Mouse (Mus musculus) fat pad, adult 2 months (tissue): ENCODE data around the gene Gm37240.

Experiments
- DNase-seq: peaks from one replicate; pipeline ENCODE4 v3.0.0-alpha.2; 2011; ENCODE audit warnings: low read depth, low spot score; ENCODE audit errors: extremely low read depth

Gene Gm37240

DNA sequence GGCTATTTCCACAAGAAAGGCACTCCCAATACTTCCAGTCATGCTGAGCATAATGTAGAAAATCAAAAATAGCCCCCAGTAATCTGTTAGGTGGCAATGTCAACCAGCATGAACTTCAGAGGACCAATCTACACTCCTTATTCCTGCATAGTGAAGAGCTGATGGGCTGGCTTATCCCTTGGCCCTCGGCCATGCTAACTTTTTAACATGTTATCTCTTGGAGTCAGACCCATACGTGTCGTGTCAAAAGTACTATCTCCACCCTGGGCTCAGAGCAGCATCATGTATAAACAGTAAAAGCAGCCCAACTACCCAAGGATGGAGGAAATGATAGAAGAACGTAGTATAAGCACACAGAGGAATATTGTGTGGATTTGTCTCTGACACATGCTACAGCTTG, 1416.2 kb downstream of the Gm37240 start:
- DNase-seq: no peak

DNA sequence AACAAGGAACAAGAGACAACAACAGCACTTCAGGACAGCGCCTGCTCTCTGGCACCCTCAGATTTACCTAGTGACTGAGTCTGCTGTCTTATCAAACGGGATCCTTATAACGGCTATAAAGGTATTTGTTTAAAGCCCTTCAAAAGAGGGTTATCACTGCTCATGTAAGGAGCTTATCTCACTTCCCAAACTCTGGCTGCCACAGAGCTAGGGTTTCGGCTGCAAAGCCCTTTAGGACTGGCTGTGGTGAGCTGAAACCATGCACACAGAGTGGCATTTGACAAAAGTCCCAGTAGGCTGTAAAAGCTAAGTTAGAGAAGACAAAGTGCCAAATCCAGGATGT, 1419.2 kb downstream of the Gm37240 start:
- no peak for DNase-seq

DNA sequence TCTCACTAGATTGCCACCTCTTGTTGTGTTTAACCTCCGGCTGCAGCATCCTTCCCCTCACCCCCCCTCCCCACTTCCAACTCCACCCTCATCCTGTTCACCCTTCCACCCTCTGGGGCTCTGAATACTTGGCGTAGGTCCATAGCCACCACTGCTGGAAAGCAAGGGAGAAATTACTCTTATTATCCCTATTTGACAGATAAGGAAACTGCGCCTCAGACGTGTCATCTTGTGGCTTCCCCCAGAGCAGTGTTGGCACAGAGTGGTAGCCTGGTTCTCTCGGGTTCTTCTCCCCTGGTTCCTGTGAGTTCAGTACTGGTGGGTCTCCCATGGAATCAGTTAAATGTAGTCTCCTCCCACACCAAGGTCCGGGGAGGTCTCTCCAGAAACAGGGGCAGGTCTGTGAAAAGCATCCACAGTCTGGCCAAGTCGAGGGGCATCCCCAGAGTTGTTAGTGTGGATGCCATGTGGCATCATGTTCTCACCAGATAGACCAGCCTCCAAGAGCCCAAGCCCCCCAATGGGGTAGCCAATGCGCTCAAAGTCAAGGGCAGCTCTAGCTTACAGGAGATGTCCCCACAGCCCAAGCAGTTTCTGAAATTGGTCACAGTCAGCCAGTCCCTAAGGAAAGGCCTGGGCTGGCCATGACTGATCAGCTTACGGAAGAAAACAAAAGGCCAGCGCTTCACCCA, 1419.8 kb downstream of the Gm37240 start:
- DNase-seq: no peak

DNA sequence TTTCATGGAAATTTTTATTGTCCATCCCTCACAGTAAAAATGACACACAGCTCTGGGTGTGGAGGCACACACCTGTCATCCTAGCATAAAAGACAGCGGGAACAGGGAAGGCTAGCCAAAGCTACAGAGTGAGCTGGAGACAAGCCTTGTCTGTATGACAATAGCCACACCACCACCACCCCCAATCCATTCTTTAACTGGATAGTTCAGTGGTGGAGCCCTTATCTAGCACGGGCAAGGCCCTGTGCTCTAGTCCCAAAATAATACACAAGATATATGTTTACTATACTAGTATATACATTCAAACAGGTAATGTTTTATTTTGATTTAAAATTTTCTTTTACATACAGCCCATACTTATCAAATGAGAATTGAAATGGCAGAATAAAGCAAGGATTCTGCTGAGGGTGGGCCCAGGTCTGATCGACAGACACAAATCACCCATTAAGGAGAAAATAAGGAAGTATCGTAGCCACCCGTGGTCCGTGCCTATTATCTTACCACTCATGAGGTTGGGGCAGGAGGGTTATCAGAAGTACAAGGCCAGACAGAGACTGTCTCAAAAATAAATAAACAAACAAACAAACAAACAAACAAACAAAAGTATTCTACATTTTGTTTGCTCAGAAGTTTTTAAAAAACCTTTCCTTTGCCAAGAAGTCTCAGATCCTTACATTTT, 1421.4 kb downstream of the Gm37240 start:
- DNase-seq: no peak

DNA sequence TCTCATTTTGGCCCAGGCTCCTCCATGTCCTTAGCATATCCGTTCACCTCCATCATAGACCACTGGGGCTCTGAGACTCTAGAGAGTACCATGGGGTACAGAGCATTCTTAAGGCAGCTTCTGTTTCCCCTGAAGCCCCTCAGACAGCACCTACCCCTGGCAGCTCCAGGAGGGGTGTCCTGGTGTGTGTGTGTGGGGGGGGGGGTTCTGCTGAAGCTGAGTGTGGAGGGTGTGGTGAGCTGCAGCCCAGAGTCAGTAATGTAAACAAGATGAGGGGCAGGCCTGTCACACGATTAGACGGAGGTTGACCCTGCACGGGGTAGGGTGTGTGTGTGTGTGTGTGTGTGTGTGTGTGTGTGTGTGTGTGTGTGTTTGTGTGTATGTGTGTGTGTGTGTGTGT, 1425.6 kb downstream of the Gm37240 start:
- DNase-seq: no peak

DNA sequence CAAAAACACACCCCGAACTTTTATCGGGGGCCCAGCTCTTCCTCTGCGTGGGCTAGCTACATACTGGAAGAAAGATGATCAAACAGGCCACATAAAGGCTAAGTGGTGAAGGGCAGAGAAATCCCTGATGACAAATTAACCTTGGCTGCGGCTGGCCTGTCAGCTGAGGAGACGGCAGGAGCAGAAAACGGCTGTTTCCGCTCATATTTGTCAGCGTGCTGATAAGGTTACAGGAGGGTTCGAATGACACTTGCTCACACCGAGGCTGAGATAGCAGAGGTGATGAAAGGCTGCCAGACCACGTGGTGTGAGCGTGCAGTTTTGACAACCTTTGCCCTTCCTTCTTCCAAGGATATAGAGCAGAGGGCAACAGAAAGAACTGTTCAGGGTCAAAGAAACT, 1426.4 kb downstream of the Gm37240 start:
- no peak for DNase-seq

DNA sequence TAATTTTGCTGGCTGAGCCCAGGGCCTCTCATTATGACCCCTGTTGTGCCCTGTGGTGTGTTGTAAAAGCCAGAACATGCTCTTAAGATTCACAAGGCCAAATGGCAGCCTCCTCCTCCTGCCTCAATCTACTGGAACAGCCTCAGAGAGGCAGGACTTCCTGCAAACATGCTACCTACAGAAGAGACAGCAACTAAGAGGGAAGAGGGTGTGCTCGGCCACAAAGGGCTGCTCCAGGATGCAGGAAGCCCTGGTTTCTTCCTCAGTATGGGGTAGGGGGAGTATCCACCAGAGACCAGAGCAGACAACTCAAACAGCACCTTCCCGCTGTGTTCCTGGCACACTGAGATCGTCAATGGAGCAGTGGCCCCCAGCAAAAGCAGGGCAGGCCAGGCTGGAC, 1426.8 kb downstream of the Gm37240 start:
- no peak for DNase-seq

DNA sequence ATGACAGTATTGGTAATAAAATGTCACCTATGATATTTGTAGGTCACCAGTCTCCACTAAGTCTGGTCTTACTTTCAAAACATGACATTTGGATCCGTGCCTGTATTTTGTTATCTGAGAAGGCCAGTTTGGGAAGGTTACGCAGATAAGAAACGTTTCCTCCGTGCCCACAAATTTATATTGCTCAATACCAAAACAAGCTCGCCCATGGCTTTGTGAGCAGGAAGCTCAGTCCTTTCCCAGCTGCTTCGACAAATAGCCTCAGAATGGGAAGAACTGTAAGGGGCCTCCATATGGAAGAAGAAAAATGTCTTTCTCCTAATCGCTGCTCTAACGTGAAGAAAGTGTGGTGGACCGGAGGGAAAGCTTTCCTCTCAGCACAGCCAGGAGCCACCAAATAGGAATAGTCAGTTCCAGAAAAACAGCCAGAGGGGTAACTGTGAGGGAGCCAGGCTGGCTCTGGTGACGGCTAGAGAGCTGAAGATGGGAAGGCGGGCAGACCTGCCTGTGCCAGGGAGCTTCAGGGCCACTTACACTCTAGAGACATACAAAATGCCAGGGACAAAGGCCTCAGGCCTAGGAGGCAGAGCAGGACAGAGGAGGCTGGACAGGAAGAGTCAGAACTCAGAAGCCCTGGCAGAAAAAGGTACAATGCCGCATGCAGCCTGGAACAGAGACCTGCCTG, 1431.4 kb downstream of the Gm37240 start:
- DNase-seq: no peak

DNA sequence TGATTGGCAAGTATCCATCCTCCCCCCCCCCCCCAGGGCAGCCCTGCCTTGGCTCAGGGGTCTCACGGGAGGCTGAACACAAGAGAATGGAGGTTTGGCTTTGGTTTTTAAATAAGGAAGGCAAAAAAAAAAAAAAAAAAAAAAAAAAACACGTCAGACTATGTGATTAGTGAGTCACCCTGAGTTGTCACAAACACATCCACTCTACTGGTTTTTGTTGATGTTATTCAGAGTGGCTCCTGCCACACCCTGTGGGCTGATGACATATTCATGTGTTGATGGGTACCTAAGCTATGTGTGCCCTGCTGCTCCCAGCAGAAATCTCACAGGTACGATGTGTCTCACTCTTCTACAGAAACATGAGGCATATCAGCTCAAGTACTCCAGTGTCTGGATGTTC, 1436.7 kb downstream of the Gm37240 start:
- DNase-seq: no peak

DNA sequence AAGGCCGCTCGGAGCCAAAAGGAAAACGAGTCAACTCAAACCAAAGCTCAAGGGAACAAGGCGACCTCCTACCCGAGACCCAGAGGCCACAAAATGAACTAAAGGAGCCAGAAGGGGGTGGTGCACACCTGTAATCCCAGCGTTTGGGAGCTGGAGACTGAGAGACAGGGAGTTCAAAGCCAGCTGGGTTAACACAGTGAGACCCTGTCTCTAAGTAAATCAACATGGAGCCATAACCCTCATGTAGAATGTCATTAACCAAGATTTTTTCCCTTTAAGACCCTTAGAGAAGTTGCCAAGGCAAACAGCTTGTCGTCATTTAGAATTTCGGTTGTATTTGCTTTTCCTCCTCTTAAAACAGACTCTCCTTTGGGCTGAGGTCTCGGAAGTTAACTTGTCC, 1438.3 kb downstream of the Gm37240 start:
- no peak for DNase-seq

DNA sequence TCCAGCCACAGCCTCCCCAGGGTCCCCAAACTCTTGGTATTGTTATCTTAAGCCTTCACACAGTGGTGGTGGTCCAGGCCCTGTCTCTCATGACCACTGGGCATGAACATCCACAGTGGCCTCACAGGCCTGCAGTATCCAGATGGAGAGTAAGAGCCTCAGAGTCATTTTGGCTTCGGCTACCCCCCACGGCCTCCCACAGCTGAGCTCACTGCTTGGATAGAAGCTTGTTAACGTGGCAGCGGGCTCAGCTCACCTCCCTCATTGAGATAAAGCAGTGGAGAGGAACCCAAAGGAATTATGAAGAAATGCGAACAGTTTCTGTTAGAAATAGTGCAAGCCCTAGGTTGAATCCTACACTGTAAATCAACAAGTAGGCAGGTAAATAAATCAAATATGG, 1439.5 kb downstream of the Gm37240 start:
- no peak for DNase-seq
